Mouse (Mus musculus) spleen, adult 10 weeks (tissue): ENCODE results near the gene Ctag2. TPM values are rescaled to one million over a fixed set of nuclear protein-coding genes. Genes with fewer than 3 reads are reported as not detected.

Experiments
- polyA plus RNA-seq: library from polyadenylated mRNA; stranded (reverse); fragments of 350-450 nt; fragmentation: Illumina TruSeq; extraction: RNeasy Lipid Tissue Mini Kit (QIAGEN cat#74804); gene quantifications from one replicate; pipeline ENCODE4 v1.2.3, GENCODE M21; 2015; ENCODE audit warnings: low replicate concordance; ENCODE audit not compliant: insufficient read depth

Gene Ctag2
- polyA plus RNA-seq, result not detected

DNA sequence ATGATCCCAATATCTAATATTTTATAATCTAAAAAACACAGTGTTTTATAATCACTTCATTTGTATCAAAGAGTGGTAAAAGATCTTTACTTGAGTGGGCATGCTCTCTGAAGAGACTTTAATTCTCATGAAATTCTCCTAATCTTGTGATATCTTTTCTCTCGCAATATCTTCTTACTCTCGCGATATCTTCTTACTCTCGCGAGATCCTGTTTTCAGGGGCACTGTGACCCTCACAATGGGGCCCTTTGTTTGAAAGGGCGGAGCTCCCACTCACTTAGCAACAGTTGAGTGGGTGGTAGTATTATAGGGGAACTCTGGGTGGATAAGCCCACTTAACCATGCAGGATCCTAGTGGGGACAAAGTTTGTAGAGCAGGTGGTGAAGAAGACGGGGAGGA, at the start of gene Ctag2:
Gene Ctag2 (plus strand): TSS at position 301 of the 400 bp plus-strand sequence.

